Mouse (Mus musculus) limb, embryonic 11.5 days (tissue): ENCODE results near the gene Cldn18. TPM values are rescaled to one million over a fixed set of nuclear protein-coding genes. Genes with fewer than 3 reads are reported as not detected.

Experiments used
- ATAC-seq: fragments of 200-750 bp; cut with Nextera tagmentation; 2 replicates; pipeline ENCODE4 v1.8.0; 2017; ENCODE audit warnings: low read depth; ENCODE audit not compliant: insufficient number of reproducible peaks, low FRiP score, low TSS enrichment
- DNase-seq: peaks from one replicate; pipeline ENCODE4 v3.0.0-alpha.2; 2015; ENCODE audit warnings: low spot score
- H3K27ac ChIP-seq: fragments of 300-500 bp; sonication (generic); replicated peaks from 2 replicates; pipeline ENCODE4 v1.5.1; 2014; ENCODE audit warnings: low read depth, mild to moderate bottlenecking, low read length
- H3K27me3 ChIP-seq: fragments of 300-500 bp; sonication (generic); 2 replicates; pipeline ENCODE4 v1.6.1; 2014; ENCODE audit warnings: mild to moderate bottlenecking, low read length, mixed read lengths; ENCODE audit not compliant: control insufficient read depth, insufficient read depth
- H3K36me3 ChIP-seq: fragments of 300-500 bp; sonication (generic); 2 replicates; pipeline ENCODE4 v1.6.1; 2014; ENCODE audit warnings: mild to moderate bottlenecking, low read length, moderate library complexity, mixed read lengths; ENCODE audit not compliant: control insufficient read depth, insufficient read depth
- H3K4me1 ChIP-seq: fragments of 300-500 bp; sonication (generic); 2 replicates; pipeline ENCODE4 v1.6.1; 2014; ENCODE audit warnings: low read length, mixed read lengths; ENCODE audit not compliant: control insufficient read depth, insufficient read depth
- H3K4me2 ChIP-seq: fragments of 300-500 bp; sonication (generic); 2 replicates; pipeline ENCODE4 v1.6.1; 2014; ENCODE audit warnings: low read depth, mild to moderate bottlenecking, moderate library complexity; ENCODE audit not compliant: severe bottlenecking
- H3K4me3 ChIP-seq: fragments of 300-500 bp; sonication (generic); 2 replicates; pipeline ENCODE4 v1.5.1; 2014; ENCODE audit warnings: low read depth, low read length
- H3K9ac ChIP-seq: fragments of 300-500 bp; sonication (generic); 2 replicates; pipeline ENCODE4 v1.6.1; 2014; ENCODE audit warnings: mild to moderate bottlenecking, low read length
- H3K9me3 ChIP-seq: fragments of 300-500 bp; sonication (generic); 2 replicates; pipeline ENCODE4 v1.6.1; 2016; ENCODE audit warnings: low read length; ENCODE audit not compliant: control insufficient read depth
- WGBS: fragments of 180-500 bp; shearing (Covaris S2); extraction: QIAGEN DNeasy Blood & Tissue Kit; methylation state at CpG from one replicate; pipeline ENCODE4 v1.1.7; 2014; 5-methylcytosine and 5-hydroxymethylcytosine counted together
- polyA plus RNA-seq: library from polyadenylated mRNA; unstranded; fragments of >200 nt; fragmentation: Nextera tagmentation; extraction: Ambion mirVana; gene quantifications from 2 replicates; pipeline ENCODE4 v1.2.1, GENCODE M21; 2014

Cldn18 gene
- polyA plus RNA-seq, 1 experiment from 2014 or later = not detected

- H3K27me3 ChIP-seq = no peaks in the 10 kb centered on the region
- H3K9me3 ChIP-seq = no peaks in the 10 kb centered on the region
- H3K4me1 ChIP-seq = no peaks in the 10 kb centered on the region
- H3K9ac ChIP-seq = no peak overlapping the region
- H3K27ac ChIP-seq = no peak overlapping the region
- WGBS = 68% methylated on average over 1 of the region's 1 CpGs
- ATAC-seq (no peak), DNase-seq (no peak)
- H3K36me3 ChIP-seq = no peaks in the 10 kb centered on the region
- H3K4me3 ChIP-seq = no peak overlapping the region
- no peak overlapping the region for H3K4me2 ChIP-seq
Observed at GRCm38 (mm10) chr9:99720011-99720410, 2.9 kb upstream of the Cldn18 start.

- ATAC-seq (no peak), DNase-seq (no peak)
- H3K9me3 ChIP-seq = no peaks in the 10 kb centered on the region
- 85% methylated on average over 4 of the region's 4 CpGs for WGBS
- no peaks in the 10 kb centered on the region for H3K4me1 ChIP-seq
- H3K27me3 ChIP-seq = no peaks in the 10 kb centered on the region
- no peaks in the 10 kb centered on the region for H3K36me3 ChIP-seq
- H3K4me3 ChIP-seq = no peak overlapping the region
- H3K4me2 ChIP-seq = no peak overlapping the region
- no peak overlapping the region for H3K9ac ChIP-seq
- no peak overlapping the region for H3K27ac ChIP-seq
Observed at GRCm38 (mm10) chr9:99710297-99710696, 6.8 kb downstream of the Cldn18 start.

GRCm38 (mm10) chr9:99709588-99710248 lies 7.3 kb downstream of the Cldn18 start:
- Histone ChIP-seq H3K9ac (no peak overlapping the region), H3K9me3 (no peaks in the 10 kb centered on the region), H3K4me1 (no peaks in the 10 kb centered on the region), H3K36me3 (no peaks in the 10 kb centered on the region), H3K4me3 (no peak overlapping the region), H3K27ac (no peak overlapping the region), H3K27me3 (no peaks in the 10 kb centered on the region), H3K4me2 (no peak overlapping the region)
- ATAC-seq (no peak), DNase-seq (no peak)
- 90% methylated on average over 22 of the region's 22 CpGs for WGBS

- no peaks in the 10 kb centered on the region for H3K9me3 ChIP-seq
- no peak overlapping the region for H3K27ac ChIP-seq
- DNase-seq (no peak), ATAC-seq (no peak)
- H3K9ac ChIP-seq = no peak overlapping the region
- no peak overlapping the region for H3K4me3 ChIP-seq
- no peaks in the 10 kb centered on the region for H3K27me3 ChIP-seq
- no peaks in the 10 kb centered on the region for H3K4me1 ChIP-seq
- H3K36me3 ChIP-seq = no peaks in the 10 kb centered on the region
- WGBS = 79% methylated on average over 11 of the region's 11 CpGs
- H3K4me2 ChIP-seq = no peak overlapping the region
Observed at GRCm38 (mm10) chr9:99707425-99708126, 9.5 kb downstream of the Cldn18 start.

- Histone ChIP-seq H3K36me3 (no peaks in the 10 kb centered on the region), H3K4me2 (no peak overlapping the region), H3K4me1 (no peaks in the 10 kb centered on the region), H3K27me3 (no peaks in the 10 kb centered on the region), H3K4me3 (no peak overlapping the region), H3K27ac (no peak overlapping the region), H3K9ac (no peak overlapping the region), H3K9me3 (no peaks in the 10 kb centered on the region)
- WGBS = 91% methylated on average over 6 of the region's 6 CpGs
- ATAC-seq (no peak), DNase-seq (no peak)
Observed at GRCm38 (mm10) chr9:99706264-99706663, 10.8 kb downstream of the Cldn18 start.

- WGBS = 70% methylated on average over 6 of the region's 6 CpGs
Observed at GRCm38 (mm10) chr9:99703711-99704110, 13.4 kb downstream of the Cldn18 start.

GRCm38 (mm10) chr9:99702215-99702614 lies 14.9 kb downstream of the Cldn18 start:
- Histone ChIP-seq H3K9ac (no peak overlapping the region), H3K9me3 (no peaks in the 10 kb centered on the region), H3K4me1 (no peaks in the 10 kb centered on the region), H3K27me3 (no peaks in the 10 kb centered on the region), H3K27ac (no peak overlapping the region), H3K36me3 (no peaks in the 10 kb centered on the region), H3K4me2 (no peak overlapping the region), H3K4me3 (no peak overlapping the region)
- ATAC-seq (no peak), DNase-seq (no peak)
- 79% methylated on average over 6 of the region's 6 CpGs for WGBS

More at GRCm38 (mm10) chr9:99703711-99704110, 13.4 kb downstream of the Cldn18 start:
- Histone ChIP-seq H3K36me3 (no peaks in the 10 kb centered on the region), H3K27me3 (no peaks in the 10 kb centered on the region), H3K9ac (no peak overlapping the region), H3K4me3 (no peak overlapping the region), H3K4me1 (no peaks in the 10 kb centered on the region), H3K4me2 (no peak overlapping the region), H3K27ac (no peak overlapping the region), H3K9me3 (no peaks in the 10 kb centered on the region)
- DNase-seq (no peak), ATAC-seq (no peak)

- Histone ChIP-seq H3K4me1 (no peaks in the 10 kb centered on the region), H3K36me3 (no peaks in the 10 kb centered on the region), H3K4me3 (no peak overlapping the region), H3K27me3 (no peaks in the 10 kb centered on the region), H3K9ac (no peak overlapping the region), H3K4me2 (no peak overlapping the region), H3K27ac (no peak overlapping the region), H3K9me3 (no peaks in the 10 kb centered on the region)
- no peak for ATAC-seq
- DNase-seq = no peak
- WGBS = 81% methylated on average over 2 of the region's 2 CpGs
Observed at GRCm38 (mm10) chr9:99701187-99701586, 15.9 kb downstream of the Cldn18 start.
